ENCODE assay signal across 8 mouse cellular contexts in genomic region chr3:88605666-88606065, GRCm38 (mm10). TPM values are rescaled to one million over a fixed set of nuclear protein-coding genes. Genes with fewer than 3 reads are reported as not detected.
DNase-seq lines count a peak whose midpoint lies in the region; ATAC-seq lines count a peak whose summit lies in the region.
"Not testable (repeated sequence)": the region's sequence is repeated elsewhere in the genome, so short reads cannot be mapped to it uniquely, and the experiment has no call there.

Gene Arhgef2 (plus strand): TSS chr3:88605966.

- not testable (repeated sequence) for H3K9ac ChIP-seq in ES-E14 (ENCODE audit: insufficient read depth, low read depth, low read length, poor library complexity, severe bottlenecking); kidney, embryonic 15.5 days; limb, embryonic 11.5 days (ENCODE audit: low read length); stomach, embryonic 14.5 days (replicated peaks; ENCODE audit: low read depth, low read length)

- intact Hi-C loops in heart, postnatal 14 days (cut with DNase I): loop anchor here (1.0 kb wide), 1 partner anchor 17 kb away; no protein-coding TSS in a partner anchor

- 92% methylated on average over 2 of the region's 2 CpGs for WGBS in embryonic facial prominence, embryonic 10.5 days
- 93% methylated on average over 2 of the region's 2 CpGs for WGBS in kidney, embryonic 15.5 days
- 85% methylated on average over 2 of the region's 2 CpGs for WGBS in limb, embryonic 11.5 days
- WGBS in stomach, embryonic 14.5 days: 97% methylated on average over 2 of the region's 2 CpGs

- H3K9me3 ChIP-seq in ES-E14 (ENCODE audit: control insufficient read depth, insufficient read depth, low read depth, low read length); embryonic facial prominence, embryonic 10.5 days; kidney, embryonic 15.5 days (replicated peaks); limb, embryonic 11.5 days (ENCODE audit: control insufficient read depth, low read length); stomach, embryonic 14.5 days (ENCODE audit: control insufficient read depth, low read depth, low read length): not testable (repeated sequence)

- ATAC-seq in kidney, embryonic 15.5 days (replicated peaks; ENCODE audit: low FRiP score); limb, embryonic 11.5 days (ENCODE audit: insufficient number of reproducible peaks, low FRiP score, low TSS enrichment, low read depth); megakaryocyte-erythroid progenitor cell, adult 5-6 weeks (replicated peaks; ENCODE audit: low FRiP score, low TSS enrichment, poor library complexity, severe bottlenecking); stomach, embryonic 14.5 days (ENCODE audit: insufficient number of reproducible peaks, insufficient read depth, low FRiP score, low read depth): not testable (repeated sequence)

- H3K4me1 ChIP-seq in ES-E14 (ENCODE audit: control insufficient read depth in 2 of 2, insufficient read depth in 2 of 2, low read length in 2 of 2, poor library complexity in 1 of 2): peaks cover 3 to 18% of the 10 kb centered on the region in 2 experiments; a peak in 3 of 4 replicates
- H3K4me1 ChIP-seq in embryonic facial prominence, embryonic 10.5 days: peaks cover 24% of the 10 kb centered on the region
- H3K4me1 ChIP-seq in kidney, embryonic 15.5 days: peaks cover 24% of the 10 kb centered on the region
- H3K4me1 ChIP-seq in limb, embryonic 11.5 days (ENCODE audit: control insufficient read depth, insufficient read depth, low read length); stomach, embryonic 14.5 days (ENCODE audit: control insufficient read depth, insufficient read depth, low read length): not testable (repeated sequence)

- H3K4me2 ChIP-seq in kidney, embryonic 15.5 days: peak within 1 kb of the TSS; percentile 71; the same call in 1 of the 2 replicates
- H3K4me2 ChIP-seq in limb, embryonic 11.5 days (ENCODE audit: low read depth, severe bottlenecking): peak within 1 kb of the TSS; percentile 44; the same call in 1 of the 2 replicates
- H3K4me2 ChIP-seq in stomach, embryonic 14.5 days (replicated peaks; ENCODE audit: low read depth, low read length): not testable (repeated sequence)

- H3K27me3 ChIP-seq in embryonic facial prominence, embryonic 10.5 days (replicated peaks; ENCODE audit: low read depth, poor library complexity, severe bottlenecking); kidney, embryonic 15.5 days; limb, embryonic 11.5 days (ENCODE audit: control insufficient read depth, insufficient read depth, low read length); stomach, embryonic 14.5 days (ENCODE audit: control insufficient read depth, insufficient read depth, low read length): not testable (repeated sequence)

- not testable (repeated sequence) for H3K27ac ChIP-seq in ES-E14 (ENCODE audit: insufficient read depth, low read depth, low read length, poor library complexity, severe bottlenecking); kidney, embryonic 15.5 days; limb, embryonic 11.5 days (replicated peaks; ENCODE audit: low read depth, low read length); stomach, embryonic 14.5 days (ENCODE audit: low read length)
- H3K27ac ChIP-seq in embryonic facial prominence, embryonic 10.5 days (replicated peaks): peak within 1 kb of the TSS; percentile 63

- not testable (repeated sequence) for H3K36me3 ChIP-seq in ES-E14 (ENCODE audit: control insufficient read depth, insufficient read depth, low read length, poor library complexity, severe bottlenecking); embryonic facial prominence, embryonic 10.5 days (replicated peaks); kidney, embryonic 15.5 days; limb, embryonic 11.5 days (ENCODE audit: control insufficient read depth, insufficient read depth, low read length); stomach, embryonic 14.5 days (ENCODE audit: control insufficient read depth, insufficient read depth, low read length)

- not testable (repeated sequence) for DNase-seq in ES-E14 (ENCODE audit: low read depth, low spot score); embryonic facial prominence, embryonic 10.5 days (ENCODE audit: low spot score); gastrocnemius, adult 8-10 months (ENCODE audit: low spot score in 2 of 2); heart, postnatal 14 days; limb, embryonic 11.5 days (ENCODE audit: low spot score)

- in situ Hi-C loops in ES-E14 (cut with MboI; ENCODE audit: low sequenced_read_pairs in 2 of 2, unreplicated experiment in 2 of 2): not testable (repeated sequence)

- not testable (repeated sequence) for H3K4me3 ChIP-seq in ES-E14 (ENCODE audit: insufficient read depth in 1 of 2, low read depth in 1 of 2, low read length in 2 of 2, poor library complexity in 1 of 2, severe bottlenecking in 1 of 2); kidney, embryonic 15.5 days (replicated peaks); limb, embryonic 11.5 days (ENCODE audit: low read depth, low read length); stomach, embryonic 14.5 days (ENCODE audit: low read depth, low read length)
- peak within 1 kb of the TSS; percentile 57 for H3K4me3 ChIP-seq in embryonic facial prominence, embryonic 10.5 days

RNA-seq across cellular contexts. Expression of gene Arhgef2, which starts in this region (rescaled TPM):
- 50.8 and 80.0 TPM in 2 replicates for total RNA-seq in ES-E14 (2012; rRNA removed)
- 110 and 116 TPM in 2 replicates for polyA plus RNA-seq in embryonic facial prominence, embryonic 10.5 days (2016; fragmentation: Nextera tagmentation; extraction: Ambion mirVana)
- 10 to 100 TPM; 13.5 to 19.0 (median 16.6) TPM for total RNA-seq in gastrocnemius, adult 8-10 months (2022)
- total RNA-seq in heart, postnatal 14 days (2021): 10 to 100 TPM; 71.1 to 71.5 TPM
- polyA plus RNA-seq in kidney, embryonic 15.5 days (2015; fragmentation: Nextera tagmentation; extraction: Ambion mirVana): 99.8 and 104 TPM in 2 replicates
- polyA plus RNA-seq in limb, embryonic 11.5 days (2014; fragmentation: Nextera tagmentation; extraction: Ambion mirVana): 132 and 134 TPM in 2 replicates
- total RNA-seq in megakaryocyte-erythroid progenitor cell, adult 5-6 weeks (2014; fragmentation: Nextera tagmentation): 94.6 and 96.0 TPM in 2 replicates
- total RNA-seq in megakaryocyte-erythroid progenitor cell, adult 5-6 weeks (2017): 41.9 and 75.8 TPM in 2 replicates
- 108 and 119 TPM in 2 replicates for polyA plus RNA-seq in stomach, embryonic 14.5 days (2014; fragmentation: Nextera tagmentation; extraction: Ambion mirVana)
